Mouse (Mus musculus): ENCODE measurements around the gene Agr3. TPM values are rescaled to one million over a fixed set of nuclear protein-coding genes. Genes with fewer than 3 reads are reported as not detected.

Agr3 gene
- 0.24 TPM in 1 of 2 replicates, not detected in the other for polyA plus RNA-seq (2015; fragmentation: Nextera tagmentation; extraction: Ambion mirVana)

- 77% methylated on average over 9 of the region's 9 CpGs for WGBS
- H3K4me3 ChIP-seq = no peak within 1 kb of the TSS
- ATAC-seq (ENCODE audit: low FRiP score, low read depth) = no peak
- H3K9ac ChIP-seq = no peak within 1 kb of the TSS
- no peaks in the 10 kb centered on the region for H3K27me3 ChIP-seq
- H3K27ac ChIP-seq = no peak within 1 kb of the TSS
- no peaks in the 10 kb centered on the region for H3K4me1 ChIP-seq
- H3K9me3 ChIP-seq = no peaks in the 10 kb centered on the region
- H3K36me3 ChIP-seq = no peaks in the 10 kb centered on the region
- no peak within 1 kb of the TSS for H3K4me2 ChIP-seq (replicated peaks)
These were observed at the start of gene Agr3 for GRCm38 (mm10) chr12:35925402-35925801. Gene Agr3, plus strand, starts transcription at chr12:35925620.

- 63% methylated on average over 9 of the region's 9 CpGs for WGBS
- Histone ChIP-seq H3K4me3 (no peak overlapping the region), H3K4me1 (no peaks in the 10 kb centered on the region), H3K27ac (no peak overlapping the region), H3K4me2 (replicated peaks) (no peak overlapping the region), H3K9ac (no peak overlapping the region), H3K9me3 (no peaks in the 10 kb centered on the region), H3K27me3 (no peaks in the 10 kb centered on the region), H3K36me3 (no peaks in the 10 kb centered on the region)
- ATAC-seq (ENCODE audit: low FRiP score, low read depth) = no peak
These were observed 40.4 kb upstream of the Agr3 start for GRCm38 (mm10) chr12:35884892-35885558.

- Histone ChIP-seq H3K27ac (no peak overlapping the region), H3K9me3 (no peaks in the 10 kb centered on the region), H3K27me3 (no peaks in the 10 kb centered on the region), H3K9ac (no peak overlapping the region), H3K36me3 (no peaks in the 10 kb centered on the region), H3K4me3 (no peak overlapping the region), H3K4me1 (0 out of 2 replicates have a peak, but pooled peaks cover 5% of the 10 kb centered on the region), H3K4me2 (replicated peaks) (no peak overlapping the region)
- WGBS = 86% methylated on average over 2 of the region's 2 CpGs
- no peak for ATAC-seq (ENCODE audit: low FRiP score, low read depth)
These were observed 36.0 kb upstream of the Agr3 start for GRCm38 (mm10) chr12:35889383-35889782.

- 66% methylated on average over 2 of the region's 2 CpGs for WGBS
- Histone ChIP-seq H3K27me3 (no peaks in the 10 kb centered on the region), H3K9ac (no peak overlapping the region), H3K27ac (no peak overlapping the region), H3K9me3 (no peaks in the 10 kb centered on the region), H3K36me3 (no peaks in the 10 kb centered on the region), H3K4me2 (replicated peaks) (no peak overlapping the region), H3K4me3 (no peak overlapping the region), H3K4me1 (0 out of 2 replicates have a peak, but pooled peaks cover 5% of the 10 kb centered on the region)
- no peak for ATAC-seq (ENCODE audit: low FRiP score, low read depth)
These were observed 34.7 kb upstream of the Agr3 start for GRCm38 (mm10) chr12:35890756-35891155.

GRCm38 (mm10) chr12:35894304-35894900, 31.0 kb upstream of the Agr3 start:
- Histone ChIP-seq H3K9ac (no peak overlapping the region), H3K27me3 (no peaks in the 10 kb centered on the region), H3K9me3 (no peaks in the 10 kb centered on the region), H3K27ac (no peak overlapping the region), H3K4me3 (no peak overlapping the region), H3K4me2 (replicated peaks) (no peak overlapping the region), H3K36me3 (no peaks in the 10 kb centered on the region), H3K4me1 (0 out of 2 replicates have a peak, but pooled peaks cover 5% of the 10 kb centered on the region)
- ATAC-seq (ENCODE audit: low FRiP score, low read depth) = no peak
- 47% methylated on average over 6 of the region's 6 CpGs for WGBS

- Histone ChIP-seq H3K4me2 (replicated peaks) (peak overlapping the region; percentile 62), H3K27me3 (no peaks in the 10 kb centered on the region), H3K9me3 (no peaks in the 10 kb centered on the region), H3K9ac (0 out of 2 replicates have a peak overlapping the region, but pooled peaks have one; percentile 43), H3K27ac (no peak overlapping the region), H3K4me1 (0 out of 2 replicates have a peak, but pooled peaks cover 1% of the 10 kb centered on the region), H3K36me3 (no peaks in the 10 kb centered on the region), H3K4me3 (peak overlapping the region; percentile 37)
- peak; percentile 8; the same call in 1 of the 2 replicates for ATAC-seq (ENCODE audit: low FRiP score, low read depth)
- WGBS = 28% methylated on average over 20 of the region's 20 CpGs
These were observed 29.3 kb upstream of the Agr3 start for GRCm38 (mm10) chr12:35895875-35896763.

GRCm38 (mm10) chr12:35896764-35897282, 28.6 kb upstream of the Agr3 start:
- ATAC-seq (ENCODE audit: low FRiP score, low read depth) = no peak
- Histone ChIP-seq H3K4me2 (replicated peaks) (peak overlapping the region; percentile 62), H3K4me1 (no peaks in the 10 kb centered on the region), H3K27ac (no peak overlapping the region), H3K36me3 (no peaks in the 10 kb centered on the region), H3K9me3 (no peaks in the 10 kb centered on the region), H3K27me3 (no peaks in the 10 kb centered on the region), H3K4me3 (peak overlapping the region; percentile 37), H3K9ac (0 out of 2 replicates have a peak overlapping the region, but pooled peaks have one; percentile 43)
- WGBS = 30% methylated on average over 4 of the region's 4 CpGs

GRCm38 (mm10) chr12:35910632-35911031, 14.8 kb upstream of the Agr3 start:
- ATAC-seq (ENCODE audit: low FRiP score, low read depth) = no peak
- Histone ChIP-seq H3K9me3 (no peaks in the 10 kb centered on the region), H3K4me2 (replicated peaks) (no peak overlapping the region), H3K27ac (no peak overlapping the region), H3K4me3 (no peak overlapping the region), H3K4me1 (no peaks in the 10 kb centered on the region), H3K9ac (no peak overlapping the region), H3K27me3 (no peaks in the 10 kb centered on the region), H3K36me3 (no peaks in the 10 kb centered on the region)
- 79% methylated on average over 1 of the region's 1 CpGs for WGBS

- no peak for ATAC-seq (ENCODE audit: low FRiP score, low read depth)
- Histone ChIP-seq H3K27ac (no peak overlapping the region), H3K27me3 (no peaks in the 10 kb centered on the region), H3K9me3 (no peaks in the 10 kb centered on the region), H3K9ac (no peak overlapping the region), H3K4me2 (replicated peaks) (no peak overlapping the region), H3K36me3 (no peaks in the 10 kb centered on the region), H3K4me1 (no peaks in the 10 kb centered on the region), H3K4me3 (no peak overlapping the region)
These were observed 9.6 kb upstream of the Agr3 start for GRCm38 (mm10) chr12:35915813-35916212.

- Histone ChIP-seq H3K4me2 (replicated peaks) (no peak overlapping the region), H3K9ac (no peak overlapping the region), H3K4me1 (no peaks in the 10 kb centered on the region), H3K27me3 (no peaks in the 10 kb centered on the region), H3K9me3 (no peaks in the 10 kb centered on the region), H3K36me3 (no peaks in the 10 kb centered on the region), H3K4me3 (no peak overlapping the region), H3K27ac (no peak overlapping the region)
- ATAC-seq (ENCODE audit: low FRiP score, low read depth) = no peak
- WGBS = 70% methylated on average over 1 of the region's 1 CpGs
These were observed 9.0 kb upstream of the Agr3 start for GRCm38 (mm10) chr12:35916467-35916866.

GRCm38 (mm10) chr12:35918031-35918430, 7.4 kb upstream of the Agr3 start:
- no peaks in the 10 kb centered on the region for H3K4me1 ChIP-seq
- 71% methylated on average over 1 of the region's 1 CpGs for WGBS
- H3K36me3 ChIP-seq = no peaks in the 10 kb centered on the region
- no peak overlapping the region for H3K4me2 ChIP-seq (replicated peaks)
- H3K27me3 ChIP-seq = no peaks in the 10 kb centered on the region
- ATAC-seq (ENCODE audit: low FRiP score, low read depth) = no peak
- H3K4me3 ChIP-seq = no peak overlapping the region
- no peak overlapping the region for H3K9ac ChIP-seq
- no peak overlapping the region for H3K27ac ChIP-seq
- H3K9me3 ChIP-seq = no peaks in the 10 kb centered on the region

- Histone ChIP-seq H3K4me2 (replicated peaks) (no peak overlapping the region), H3K9ac (no peak overlapping the region), H3K4me3 (no peak overlapping the region), H3K27ac (no peak overlapping the region), H3K9me3 (no peaks in the 10 kb centered on the region), H3K27me3 (no peaks in the 10 kb centered on the region), H3K4me1 (no peaks in the 10 kb centered on the region), H3K36me3 (no peaks in the 10 kb centered on the region)
- ATAC-seq (ENCODE audit: low FRiP score, low read depth) = no peak
- WGBS = 70% methylated on average over 2 of the region's 2 CpGs
These were observed 2.4 kb downstream of the Agr3 start for GRCm38 (mm10) chr12:35927804-35928203.

Measured in limb, embryonic 13.5 days (tissue).